Mouse (Mus musculus): ENCODE measurements around the gene Plekhg3.
A peak's percentile ranks its signal among the peaks of the same experiment; 100 is the strongest.

Plekhg3 gene

GRCm38 (mm10) chr12:76530580-76531139 lies at the start of gene Plekhg3:
Gene Plekhg3 (plus strand): TSS chr12:76530891.
- DNase-seq (ENCODE audit: low spot score in 2 of 2), result no peak

- DNase-seq (ENCODE audit: low spot score in 2 of 2), result no peak
Observed at GRCm38 (mm10) chr12:76482446-76482845, 48.2 kb upstream of the Plekhg3 start.

- DNase-seq (ENCODE audit: low spot score in 2 of 2), result no peak
Observed at GRCm38 (mm10) chr12:76482948-76483347, 47.7 kb upstream of the Plekhg3 start.

- DNase-seq (ENCODE audit: low spot score in 2 of 2), result no peak
Observed at GRCm38 (mm10) chr12:76484881-76485280, 45.8 kb upstream of the Plekhg3 start.

DNA sequence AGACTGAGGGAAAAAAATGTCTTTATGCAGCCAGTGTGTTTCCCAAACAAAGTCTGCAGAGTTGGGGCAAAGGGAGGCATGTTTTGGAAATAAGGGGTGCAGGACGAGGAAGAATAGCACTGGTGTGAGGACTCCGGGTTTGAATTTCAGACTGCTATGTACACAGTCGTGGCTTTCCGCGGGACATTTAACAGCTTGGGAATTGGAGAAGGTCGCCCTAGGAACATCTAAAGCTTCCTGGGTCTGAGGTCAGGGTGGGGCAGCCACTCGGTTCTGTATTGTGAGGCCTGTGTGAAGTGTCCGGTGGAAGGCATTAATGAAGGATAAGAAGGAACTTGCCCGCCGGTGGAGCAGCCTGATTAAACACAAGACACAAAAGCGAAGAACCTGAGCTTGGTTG lies 45.3 kb upstream of the Plekhg3 start:
- DNase-seq (ENCODE audit: low spot score in 2 of 2), result no peak

GRCm38 (mm10) chr12:76486943-76487342 lies 43.7 kb upstream of the Plekhg3 start:
- DNase-seq (ENCODE audit: low spot score in 2 of 2), result no peak

- DNase-seq (ENCODE audit: low spot score in 2 of 2), result no peak
Observed at GRCm38 (mm10) chr12:76490798-76491197, 39.9 kb upstream of the Plekhg3 start.

- no peak for DNase-seq (ENCODE audit: low spot score in 2 of 2)
Observed at GRCm38 (mm10) chr12:76493462-76493861, 37.2 kb upstream of the Plekhg3 start.

- DNase-seq (ENCODE audit: low spot score in 2 of 2), result no peak
Observed at GRCm38 (mm10) chr12:76495381-76495780, 35.3 kb upstream of the Plekhg3 start.

DNA sequence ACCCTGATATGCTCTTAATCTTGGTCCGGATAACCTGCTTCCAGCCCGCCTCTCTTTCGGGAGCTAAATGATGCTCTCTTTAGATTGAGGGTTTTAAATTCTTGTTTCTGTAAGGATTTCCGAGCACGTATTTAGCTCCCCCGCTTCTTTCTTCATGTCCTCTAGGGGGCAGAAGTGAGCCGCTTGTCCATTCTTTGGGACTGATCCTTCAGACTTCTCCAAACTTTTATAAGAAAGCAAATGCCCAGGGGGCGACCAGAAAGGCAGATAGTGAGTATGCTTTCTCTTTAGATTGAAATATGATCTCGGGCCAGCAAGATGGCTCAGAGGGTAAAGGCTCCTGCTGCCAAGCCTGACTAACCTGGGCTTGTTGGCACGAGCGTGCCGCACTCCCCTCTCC lies 34.4 kb upstream of the Plekhg3 start:
- peak in 1 of 2 experiments; percentile 61 for DNase-seq (ENCODE audit: low spot score in 2 of 2)

DNA sequence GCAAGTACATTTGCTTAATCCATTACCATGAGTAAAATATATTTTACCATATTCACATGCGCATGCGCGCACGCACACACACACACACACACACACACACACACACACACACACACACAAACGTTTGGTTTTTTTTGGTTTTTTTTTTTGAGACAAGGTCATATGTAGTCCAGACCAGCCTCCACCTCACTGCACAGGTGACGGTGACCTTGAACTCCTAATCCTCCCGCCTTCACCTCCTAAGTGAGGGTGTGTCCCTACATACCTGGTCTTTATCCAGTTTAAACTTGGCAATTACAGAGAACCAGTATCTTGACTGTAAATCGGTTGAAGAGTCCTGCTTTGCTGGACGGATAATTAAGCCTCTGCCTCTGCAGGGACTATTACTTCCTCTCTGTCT lies 31.4 kb upstream of the Plekhg3 start:
- no peak for DNase-seq (ENCODE audit: low spot score in 2 of 2)

DNA sequence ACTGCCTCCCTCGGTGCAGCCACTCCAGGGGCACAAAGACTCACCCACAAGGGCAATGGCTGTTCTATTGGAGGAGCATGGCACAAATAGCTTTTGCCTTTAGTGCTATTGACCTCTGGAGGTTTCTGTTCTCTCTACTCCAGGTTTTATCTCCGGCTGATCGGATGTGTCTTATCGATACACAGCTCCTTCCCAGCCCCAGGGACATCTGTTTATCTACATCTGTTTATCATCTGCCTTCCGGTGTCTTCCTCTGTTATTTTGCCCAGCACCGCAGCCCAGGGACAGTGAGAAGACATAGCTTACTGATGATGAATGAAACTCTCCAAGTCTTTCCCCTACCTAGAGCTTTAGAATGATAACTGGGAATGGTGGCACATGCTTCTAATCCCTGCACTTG lies 30.6 kb upstream of the Plekhg3 start:
- no peak for DNase-seq (ENCODE audit: low spot score in 2 of 2)

GRCm38 (mm10) chr12:76500896-76501295 lies 29.8 kb upstream of the Plekhg3 start:
- DNase-seq (ENCODE audit: low spot score in 2 of 2), result no peak

DNA sequence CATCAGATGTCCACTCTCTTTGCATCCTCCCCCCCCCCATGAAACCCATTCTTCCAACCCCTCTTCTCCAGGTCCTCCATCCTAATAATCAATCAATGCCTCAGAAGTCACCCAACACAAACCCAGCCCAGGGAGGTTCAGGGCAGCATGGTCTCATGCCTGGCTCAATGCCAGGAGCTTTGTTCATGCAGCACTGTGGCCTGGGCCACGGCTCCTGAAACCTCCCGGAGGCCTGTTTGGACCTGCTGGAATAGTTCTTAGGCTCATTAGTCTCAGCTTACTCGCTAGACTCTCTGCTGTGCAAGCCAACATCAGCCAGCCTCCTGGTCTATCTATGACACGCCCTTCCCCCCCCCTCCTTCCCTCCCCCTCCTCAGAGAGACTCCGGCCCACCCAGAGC lies 27.7 kb upstream of the Plekhg3 start:
- DNase-seq (ENCODE audit: low spot score in 2 of 2), result no peak

DNA sequence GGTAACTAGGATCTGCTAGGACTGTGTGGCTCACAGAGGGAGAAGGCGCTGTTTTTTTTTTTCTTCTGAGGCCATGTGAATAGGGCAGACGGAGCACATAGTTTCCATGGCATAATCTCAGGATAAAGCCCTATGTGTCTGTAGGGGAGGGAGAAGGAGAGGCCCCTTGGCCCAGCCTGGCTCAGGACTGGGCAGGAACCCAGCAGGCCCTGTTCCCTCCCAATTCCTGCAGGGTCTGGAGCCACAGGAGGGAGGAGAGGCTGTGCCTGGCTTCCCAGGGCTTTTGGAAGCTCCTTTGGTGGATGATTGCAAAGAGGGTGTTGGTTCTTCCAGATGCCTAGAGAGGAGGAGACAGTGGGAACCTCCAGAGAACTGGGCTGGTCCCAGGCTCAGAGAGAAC lies 24.2 kb upstream of the Plekhg3 start:
- DNase-seq (ENCODE audit: low spot score in 2 of 2), result no peak

- DNase-seq (ENCODE audit: low spot score in 2 of 2), result peak in 1 of 2 experiments; percentile 14
Observed at GRCm38 (mm10) chr12:76507791-76508190, 22.9 kb upstream of the Plekhg3 start.

GRCm38 (mm10) chr12:76508909-76509440 lies 21.7 kb upstream of the Plekhg3 start:
- DNase-seq (ENCODE audit: low spot score in 2 of 2), result no peak

DNA sequence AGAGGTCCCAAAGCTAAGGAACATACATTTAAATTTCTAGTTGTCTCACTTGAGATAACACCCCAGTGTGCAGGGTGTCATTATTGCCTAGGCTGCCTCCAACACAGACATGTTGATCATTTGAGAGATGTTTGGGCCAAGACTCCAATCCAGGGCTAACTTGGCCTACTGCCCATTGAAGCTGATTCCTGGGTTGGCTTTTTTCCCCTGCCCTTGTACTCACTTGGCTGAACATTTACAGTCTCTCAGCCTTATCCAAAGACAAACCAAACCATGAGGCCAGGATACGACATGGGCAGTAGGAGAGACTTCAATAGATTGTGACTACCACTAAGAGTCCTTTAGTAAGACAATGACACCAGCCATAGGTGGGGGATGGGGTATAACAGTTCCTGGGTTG lies 18.0 kb upstream of the Plekhg3 start:
- no peak for DNase-seq (ENCODE audit: low spot score in 2 of 2)

GRCm38 (mm10) chr12:76514842-76515241 lies 15.8 kb upstream of the Plekhg3 start:
- no peak for DNase-seq (ENCODE audit: low spot score in 2 of 2)

- no peak for DNase-seq (ENCODE audit: low spot score in 2 of 2)
Observed at GRCm38 (mm10) chr12:76518000-76518399, 12.7 kb upstream of the Plekhg3 start.

DNA sequence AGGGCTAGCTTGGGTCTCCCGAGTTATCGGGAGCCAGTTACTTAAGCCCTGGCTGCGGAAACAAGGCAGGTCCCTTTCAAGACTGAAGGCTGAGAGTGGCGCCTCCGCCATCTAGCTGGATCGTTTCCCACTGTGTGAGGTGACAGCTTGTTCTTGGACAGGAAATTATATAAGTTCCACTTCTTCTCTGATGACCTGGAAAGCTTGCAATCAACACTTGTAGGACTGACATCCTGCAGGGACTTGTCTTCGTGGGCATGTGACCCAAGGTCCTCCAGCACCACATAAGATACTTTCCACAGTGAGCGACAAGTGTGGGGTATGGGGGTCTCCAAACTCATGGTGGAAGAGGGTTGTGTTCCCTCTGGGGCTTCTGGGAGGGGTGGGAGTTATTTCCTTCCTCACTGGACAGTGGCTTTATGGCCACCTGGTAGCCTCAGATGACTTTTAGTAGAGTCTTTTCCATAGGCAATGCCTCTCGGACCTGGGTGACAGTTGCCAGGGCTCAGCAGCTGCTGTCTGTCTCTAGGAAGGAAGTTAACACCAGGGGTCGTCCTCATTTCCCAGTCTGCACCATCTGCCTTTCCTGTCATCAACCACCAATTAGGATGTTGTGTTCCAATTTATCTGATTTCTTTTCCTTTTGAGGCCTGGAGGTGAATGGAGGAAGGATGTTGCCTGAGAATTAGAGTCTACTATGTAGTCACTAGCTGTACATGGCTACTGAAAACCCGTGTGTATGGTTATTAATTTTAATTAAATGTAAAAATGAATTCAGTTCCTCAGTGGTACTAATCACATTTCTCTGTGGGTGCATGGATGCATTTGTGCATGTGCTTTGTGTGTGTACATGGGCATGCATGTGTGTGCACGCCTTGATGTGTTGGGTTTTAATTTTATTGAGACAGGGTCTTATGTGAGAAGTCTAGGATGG lies 11.5 kb upstream of the Plekhg3 start:
- DNase-seq (ENCODE audit: low spot score in 2 of 2), result no peak

DNA sequence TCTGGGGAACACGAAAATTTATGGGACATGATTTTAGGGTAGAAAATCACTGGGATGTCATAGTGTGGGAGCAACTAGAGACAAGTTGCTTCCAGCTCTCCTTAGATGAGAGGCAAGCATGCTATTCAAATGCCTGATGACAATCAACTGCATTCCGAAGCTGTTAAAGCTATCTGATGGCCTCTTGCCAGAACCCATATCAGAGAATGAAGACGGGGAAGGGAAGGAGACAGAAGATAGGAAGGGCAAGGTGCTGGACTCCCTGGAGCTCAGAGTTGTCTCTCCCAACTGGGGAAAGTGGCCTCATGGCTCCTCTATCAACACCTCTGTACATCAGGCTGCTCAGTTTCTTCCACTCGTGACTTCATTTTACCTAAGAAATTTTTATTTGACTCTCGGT lies 7.0 kb upstream of the Plekhg3 start:
- no peak for DNase-seq (ENCODE audit: low spot score in 2 of 2)

DNA sequence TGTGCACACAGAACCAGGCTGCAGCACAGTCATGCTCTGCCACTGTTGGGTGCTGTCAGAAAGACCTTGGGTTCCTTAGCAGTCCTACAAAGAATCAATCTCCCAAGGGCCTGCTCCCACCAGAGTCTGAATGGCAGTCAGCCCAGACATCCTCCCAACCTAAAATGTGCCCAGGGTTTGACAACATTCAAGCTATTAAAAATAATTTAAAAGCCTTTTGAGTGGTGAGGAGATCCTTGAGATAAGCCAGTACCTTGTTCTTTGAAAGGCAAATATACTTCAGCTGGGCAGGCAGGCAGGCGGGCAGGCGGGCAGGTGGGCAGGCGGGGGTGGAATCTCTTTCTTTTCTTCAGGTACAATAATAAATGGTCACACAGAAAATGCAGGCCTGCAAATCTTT lies 5.8 kb upstream of the Plekhg3 start:
- no peak for DNase-seq (ENCODE audit: low spot score in 2 of 2)

Data from left cerebral cortex, adult 9 months (tissue).